23 mouse cellular contexts compared by ENCODE assay signal in genomic region chr8:113464625-113465024, GRCm38 (mm10).
"Had no signal": no experiment of that assay in that cellular context is flagged by ENCODE, and none has a peak within 500 bp of the region (broad histone marks: within the 10 kb centered on the region; RNA-seq: fewer than 3 reads in every experiment).

No protein-coding gene starts in this region.

- ATAC-seq: intestine, embryonic 16.5 days; liver, embryonic 12.5 days had no signal

- H3K4me3 ChIP-seq: gastrocnemius, adult 2 months; heart, adult 2 months; heart, embryonic 13.5 days; heart, embryonic 15.5 days; hindbrain, embryonic 12.5 days; kidney, embryonic 15.5 days; limb, embryonic 13.5 days; limb, embryonic 15.5 days; liver, embryonic 12.5 days had no signal

- H3K4me1 ChIP-seq: heart, embryonic 13.5 days; heart, embryonic 15.5 days; hindbrain, embryonic 12.5 days; kidney, embryonic 15.5 days; limb, embryonic 13.5 days; limb, embryonic 15.5 days; liver, embryonic 12.5 days had no signal

- H3K9ac ChIP-seq: heart, embryonic 13.5 days; heart, embryonic 15.5 days; hindbrain, embryonic 12.5 days; kidney, embryonic 15.5 days; limb, embryonic 13.5 days; limb, embryonic 15.5 days; liver, embryonic 12.5 days; liver, embryonic 14.5 days had no signal

- H3K27me3 ChIP-seq: heart, embryonic 13.5 days; heart, embryonic 15.5 days; hindbrain, embryonic 12.5 days; kidney, embryonic 15.5 days; limb, embryonic 13.5 days; limb, embryonic 15.5 days; liver, embryonic 12.5 days had no signal

- H3K4me2 ChIP-seq: heart, embryonic 11.5 days; heart, embryonic 13.5 days; heart, embryonic 15.5 days; hindbrain, embryonic 12.5 days; kidney, embryonic 15.5 days; limb, embryonic 13.5 days; limb, embryonic 15.5 days; liver, embryonic 12.5 days had no signal

- H3K27ac ChIP-seq: gastrocnemius, adult 2 months; heart, adult 2 months; heart, embryonic 13.5 days; heart, embryonic 15.5 days; hindbrain, embryonic 12.5 days; kidney, embryonic 15.5 days; kidney, postnatal 0 days; limb, embryonic 13.5 days; limb, embryonic 15.5 days; liver, embryonic 12.5 days; liver, embryonic 14.5 days had no signal

- H3K9me3 ChIP-seq: heart, embryonic 13.5 days; heart, embryonic 15.5 days; hindbrain, embryonic 12.5 days; kidney, embryonic 15.5 days; limb, embryonic 13.5 days; limb, embryonic 15.5 days; liver, embryonic 12.5 days had no signal

- H3K36me3 ChIP-seq: heart, embryonic 13.5 days; heart, embryonic 15.5 days; hindbrain, embryonic 12.5 days; kidney, embryonic 15.5 days; limb, embryonic 13.5 days; limb, embryonic 15.5 days; liver, embryonic 12.5 days had no signal

- DNase-seq: gastrocnemius, adult 2 months; gastrocnemius, postnatal 10 days; gastrocnemius, postnatal 25 days; heart, adult 11 months; heart, adult 2 months; heart, postnatal 14 days; heart, postnatal 36 days; kidney, adult 11 months; kidney, adult 2 months; kidney, adult 9 months; kidney, postnatal 14 days; kidney, postnatal 36 days had no signal
